Mouse (Mus musculus) limb, embryonic 11.5 days (tissue): ENCODE measurements around the gene Dhrs2. TPM values are rescaled to one million over a fixed set of nuclear protein-coding genes. Genes with fewer than 3 reads are reported as not detected.

Experiments
- ATAC-seq: fragments of 200-750 bp; cut with Nextera tagmentation; 2 replicates; pipeline ENCODE4 v1.8.0; 2017; ENCODE audit warnings: low read depth; ENCODE audit not compliant: insufficient number of reproducible peaks, low FRiP score, low TSS enrichment
- DNase-seq: peaks from one replicate; pipeline ENCODE4 v3.0.0-alpha.2; 2015; ENCODE audit warnings: low spot score
- H3K27ac ChIP-seq: fragments of 300-500 bp; sonication (generic); replicated peaks from 2 replicates; pipeline ENCODE4 v1.5.1; 2014; ENCODE audit warnings: low read depth, mild to moderate bottlenecking, low read length
- H3K27me3 ChIP-seq: fragments of 300-500 bp; sonication (generic); 2 replicates; pipeline ENCODE4 v1.6.1; 2014; ENCODE audit warnings: mild to moderate bottlenecking, low read length, mixed read lengths; ENCODE audit not compliant: control insufficient read depth, insufficient read depth
- H3K36me3 ChIP-seq: fragments of 300-500 bp; sonication (generic); 2 replicates; pipeline ENCODE4 v1.6.1; 2014; ENCODE audit warnings: mild to moderate bottlenecking, low read length, moderate library complexity, mixed read lengths; ENCODE audit not compliant: control insufficient read depth, insufficient read depth
- H3K4me1 ChIP-seq: fragments of 300-500 bp; sonication (generic); 2 replicates; pipeline ENCODE4 v1.6.1; 2014; ENCODE audit warnings: low read length, mixed read lengths; ENCODE audit not compliant: control insufficient read depth, insufficient read depth
- H3K4me2 ChIP-seq: fragments of 300-500 bp; sonication (generic); 2 replicates; pipeline ENCODE4 v1.6.1; 2014; ENCODE audit warnings: low read depth, mild to moderate bottlenecking, moderate library complexity; ENCODE audit not compliant: severe bottlenecking
- H3K4me3 ChIP-seq: fragments of 300-500 bp; sonication (generic); 2 replicates; pipeline ENCODE4 v1.5.1; 2014; ENCODE audit warnings: low read depth, low read length
- H3K9ac ChIP-seq: fragments of 300-500 bp; sonication (generic); 2 replicates; pipeline ENCODE4 v1.6.1; 2014; ENCODE audit warnings: mild to moderate bottlenecking, low read length
- H3K9me3 ChIP-seq: fragments of 300-500 bp; sonication (generic); 2 replicates; pipeline ENCODE4 v1.6.1; 2016; ENCODE audit warnings: low read length; ENCODE audit not compliant: control insufficient read depth
- WGBS: fragments of 180-500 bp; shearing (Covaris S2); extraction: QIAGEN DNeasy Blood & Tissue Kit; methylation state at CpG from one replicate; pipeline ENCODE4 v1.1.7; 2014; 5-methylcytosine and 5-hydroxymethylcytosine counted together
- polyA plus RNA-seq: library from polyadenylated mRNA; unstranded; fragments of >200 nt; fragmentation: Nextera tagmentation; extraction: Ambion mirVana; gene quantifications from 2 replicates; pipeline ENCODE4 v1.2.1, GENCODE M21; 2014

Gene Dhrs2
- polyA plus RNA-seq, 1 experiment from 2014 or later, result not detected

DNA sequence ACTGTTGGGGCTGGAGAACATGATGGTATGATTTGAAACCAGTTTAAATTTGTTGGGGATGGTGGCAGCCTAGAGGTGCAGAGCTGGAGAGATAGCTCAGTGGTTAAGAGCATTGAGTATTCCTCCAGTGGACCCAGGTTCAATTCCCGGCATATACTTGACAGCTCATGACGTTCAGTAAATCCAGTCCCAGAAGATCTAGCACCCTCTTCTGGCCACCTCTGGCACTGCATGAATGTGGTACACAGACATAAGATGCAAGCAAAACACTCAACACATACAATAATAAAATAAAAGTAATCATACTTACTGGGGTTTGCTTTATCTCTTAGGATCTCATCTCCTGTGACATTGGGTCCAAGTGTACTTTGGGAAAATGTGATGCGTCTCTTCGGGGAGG lies 7.3 kb upstream of the Dhrs2 start:
- Histone ChIP-seq H3K27ac (no peak overlapping the region), H3K27me3 (no peaks in the 10 kb centered on the region), H3K4me2 (no peak overlapping the region), H3K36me3 (no peaks in the 10 kb centered on the region), H3K4me1 (no peaks in the 10 kb centered on the region), H3K4me3 (no peak overlapping the region), H3K9me3 (no peaks in the 10 kb centered on the region), H3K9ac (no peak overlapping the region)
- peak; percentile 55 for DNase-seq
- ATAC-seq, result no peak
- 58% methylated on average over 4 of the region's 4 CpGs for WGBS

- ATAC-seq, result no peak
- no peak for DNase-seq
- 56% methylated on average over 1 of the region's 1 CpGs for WGBS
- Histone ChIP-seq H3K27ac (no peak overlapping the region), H3K4me1 (no peaks in the 10 kb centered on the region), H3K27me3 (no peaks in the 10 kb centered on the region), H3K4me3 (no peak overlapping the region), H3K36me3 (no peaks in the 10 kb centered on the region), H3K9me3 (no peaks in the 10 kb centered on the region), H3K9ac (no peak overlapping the region), H3K4me2 (no peak overlapping the region)
Observed at GRCm38 (mm10) chr14:55223172-55223571, 1.4 kb downstream of the Dhrs2 start.

DNA sequence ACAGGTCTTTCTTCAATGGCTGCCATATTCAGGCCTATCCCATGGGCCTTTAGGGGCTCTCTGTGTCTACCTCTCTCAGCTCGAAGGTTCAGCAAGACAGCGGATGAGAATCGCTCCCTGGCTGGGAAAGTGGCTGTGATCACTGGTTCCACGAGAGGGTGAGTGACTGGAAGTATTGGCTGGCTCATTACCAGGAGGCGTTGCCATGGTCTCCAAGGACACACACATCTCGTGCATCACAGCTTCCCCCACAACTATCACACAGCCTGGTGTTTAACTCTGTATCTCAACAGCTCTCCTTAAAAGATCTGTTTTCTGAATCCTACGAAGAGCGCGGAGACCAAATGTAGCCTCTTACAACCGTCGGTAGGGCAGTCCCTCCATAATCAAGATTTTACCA lies 12.8 kb downstream of the Dhrs2 start:
- H3K36me3 ChIP-seq, result no peaks in the 10 kb centered on the region
- no peak overlapping the region for H3K9ac ChIP-seq
- ATAC-seq (no peak), DNase-seq (no peak)
- no peaks in the 10 kb centered on the region for H3K27me3 ChIP-seq
- H3K4me1 ChIP-seq, result no peaks in the 10 kb centered on the region
- 92% methylated on average over 11 of the region's 11 CpGs for WGBS
- no peak overlapping the region for H3K4me2 ChIP-seq
- no peaks in the 10 kb centered on the region for H3K9me3 ChIP-seq
- H3K4me3 ChIP-seq, result no peak overlapping the region
- H3K27ac ChIP-seq, result no peak overlapping the region

DNA sequence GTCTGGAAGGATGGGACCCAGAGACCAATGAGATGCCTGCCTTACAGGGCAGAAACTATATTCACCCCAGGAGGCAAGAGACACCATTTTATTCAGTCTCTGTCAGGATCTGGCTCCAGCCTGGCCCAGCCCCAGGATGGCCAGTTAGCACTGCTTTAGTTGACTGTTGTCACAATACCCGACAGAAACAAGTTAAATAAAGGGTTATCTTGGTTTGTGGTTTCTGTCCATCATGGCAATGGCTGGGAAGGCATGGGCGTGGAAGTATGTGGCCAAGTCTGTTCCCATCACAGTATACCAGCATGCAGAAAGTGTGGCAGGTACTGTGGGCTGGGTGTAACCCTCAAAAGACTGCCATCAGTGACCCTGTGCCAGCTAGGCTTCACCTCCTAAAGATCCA lies 14.9 kb downstream of the Dhrs2 start:
- Histone ChIP-seq H3K9ac (no peak overlapping the region), H3K27ac (no peak overlapping the region), H3K27me3 (no peaks in the 10 kb centered on the region), H3K9me3 (no peaks in the 10 kb centered on the region), H3K4me3 (no peak overlapping the region), H3K4me1 (no peaks in the 10 kb centered on the region), H3K4me2 (no peak overlapping the region), H3K36me3 (no peaks in the 10 kb centered on the region)
- ATAC-seq (no peak), DNase-seq (no peak)
- WGBS, result 75% methylated on average over 2 of the region's 2 CpGs

- DNase-seq, result no peak
- no peaks in the 10 kb centered on the region for H3K9me3 ChIP-seq
Observed at GRCm38 (mm10) chr14:55242664-55243063, 20.9 kb downstream of the Dhrs2 start.

DNA sequence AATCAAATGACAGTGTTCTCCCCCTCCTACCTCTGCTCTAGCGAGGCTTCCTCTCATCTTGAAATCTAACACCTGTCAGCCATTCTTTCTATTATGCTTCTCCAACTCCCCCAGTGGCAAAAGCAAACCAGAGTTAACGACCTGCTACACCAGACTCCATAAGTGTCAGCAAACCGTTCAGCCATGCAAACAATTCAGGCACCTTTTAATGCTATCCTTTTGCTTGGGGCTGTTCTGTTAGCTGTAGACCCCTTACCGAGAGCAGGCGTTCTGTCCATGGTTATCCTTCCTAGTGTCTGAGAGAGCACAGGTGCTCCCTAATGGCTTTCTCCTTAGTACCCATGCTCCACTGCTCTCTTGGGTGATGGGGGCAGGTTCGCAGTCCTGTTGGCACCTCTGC lies 25.4 kb downstream of the Dhrs2 start:
- no peaks in the 10 kb centered on the region for H3K9me3 ChIP-seq
- no peak overlapping the region for H3K4me3 ChIP-seq
- 50% methylated on average over 6 of the region's 6 CpGs for WGBS
- DNase-seq (no peak), ATAC-seq (no peak)
- H3K27me3 ChIP-seq, result no peaks in the 10 kb centered on the region
- no peaks in the 10 kb centered on the region for H3K36me3 ChIP-seq
- H3K4me2 ChIP-seq, result no peak overlapping the region
- no peaks in the 10 kb centered on the region for H3K4me1 ChIP-seq
- H3K27ac ChIP-seq, result no peak overlapping the region
- H3K9ac ChIP-seq, result no peak overlapping the region

More at GRCm38 (mm10) chr14:55242664-55243063, 20.9 kb downstream of the Dhrs2 start:
- WGBS, result 88% methylated on average over 1 of the region's 1 CpGs
- H3K36me3 ChIP-seq, result no peaks in the 10 kb centered on the region
- no peaks in the 10 kb centered on the region for H3K27me3 ChIP-seq
- no peak overlapping the region for H3K9ac ChIP-seq
- H3K4me2 ChIP-seq, result no peak overlapping the region
- H3K4me3 ChIP-seq, result no peak overlapping the region
- H3K4me1 ChIP-seq, result no peaks in the 10 kb centered on the region
- ATAC-seq, result no peak
- no peak overlapping the region for H3K27ac ChIP-seq

- no peak overlapping the region for H3K27ac ChIP-seq
- H3K36me3 ChIP-seq, result no peaks in the 10 kb centered on the region
- WGBS, result 84% methylated on average over 6 of the region's 6 CpGs
- H3K27me3 ChIP-seq, result no peaks in the 10 kb centered on the region
- ATAC-seq (no peak), DNase-seq (no peak)
- no peak overlapping the region for H3K9ac ChIP-seq
- no peaks in the 10 kb centered on the region for H3K4me1 ChIP-seq
- H3K9me3 ChIP-seq, result no peaks in the 10 kb centered on the region
- H3K4me3 ChIP-seq, result no peak overlapping the region
- no peak overlapping the region for H3K4me2 ChIP-seq
Observed at GRCm38 (mm10) chr14:55248284-55248683, 26.5 kb downstream of the Dhrs2 start.

DNA sequence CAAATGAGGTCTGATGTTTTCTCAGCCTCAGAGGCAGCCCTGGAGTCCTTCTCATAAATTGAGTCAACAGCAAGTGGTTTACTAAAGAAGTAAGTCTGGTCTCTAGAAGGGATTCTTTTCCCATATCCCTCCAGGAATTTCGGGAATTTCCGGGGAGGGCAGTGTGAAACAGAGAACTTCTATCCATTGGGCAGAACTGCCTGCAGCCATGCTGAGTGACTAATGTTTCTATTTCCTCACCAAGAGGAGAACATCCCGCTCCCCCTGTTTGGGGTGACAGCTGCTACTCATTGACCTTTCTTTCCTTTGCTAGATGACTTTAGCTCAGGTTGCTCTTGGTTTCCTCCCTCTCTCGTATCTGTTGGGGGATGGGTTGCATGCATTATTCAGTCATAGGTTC lies 31.8 kb downstream of the Dhrs2 start:
- Histone ChIP-seq H3K4me3 (no peak overlapping the region), H3K36me3 (no peaks in the 10 kb centered on the region), H3K27me3 (no peaks in the 10 kb centered on the region), H3K9ac (no peak overlapping the region), H3K4me1 (no peaks in the 10 kb centered on the region), H3K27ac (no peak overlapping the region), H3K9me3 (no peaks in the 10 kb centered on the region), H3K4me2 (no peak overlapping the region)
- DNase-seq, result no peak
- WGBS, result 63% methylated on average over 4 of the region's 4 CpGs
- ATAC-seq, result no peak

- no peaks in the 10 kb centered on the region for H3K4me1 ChIP-seq
- no peak for ATAC-seq
- H3K9me3 ChIP-seq, result no peaks in the 10 kb centered on the region
- WGBS, result 80% methylated on average over 6 of the region's 6 CpGs
- no peaks in the 10 kb centered on the region for H3K36me3 ChIP-seq
- H3K9ac ChIP-seq, result no peak overlapping the region
- H3K27ac ChIP-seq, result no peak overlapping the region
- no peaks in the 10 kb centered on the region for H3K27me3 ChIP-seq
- no peak overlapping the region for H3K4me3 ChIP-seq
- DNase-seq, result no peak
- no peak overlapping the region for H3K4me2 ChIP-seq
Observed at GRCm38 (mm10) chr14:55255443-55255842, 33.6 kb downstream of the Dhrs2 start.
